Mouse (Mus musculus) kidney, postnatal 0 days (tissue): ENCODE results near the gene Guca2b. TPM values are rescaled to one million over a fixed set of nuclear protein-coding genes. Genes with fewer than 3 reads are reported as not detected.
A peak's percentile ranks its signal among the peaks of the same experiment; 100 is the strongest.

ENCODE experiments used
- ATAC-seq: fragments of 200-750 bp; cut with Nextera tagmentation; replicated peaks from 2 replicates; pipeline ENCODE4 v1.8.0; 2017; ENCODE audit warnings: low read depth, moderate number of reproducible peaks, moderate TSS enrichment, moderate library complexity; ENCODE audit not compliant: low FRiP score
- DNase-seq: peaks from one replicate; pipeline ENCODE4 v3.0.0-alpha.2; 2016; ENCODE audit warnings: low spot score
- H3K27ac ChIP-seq: fragments of 300-500 bp; sonication (generic); 2 replicates; pipeline ENCODE4 v1.5.1; 2014; ENCODE audit warnings: mild to moderate bottlenecking
- H3K27me3 ChIP-seq: fragments of 300-500 bp; sonication (generic); 2 replicates; pipeline ENCODE4 v1.6.1; 2014; ENCODE audit warnings: low read length, mixed read lengths; ENCODE audit not compliant: insufficient read depth
- H3K36me3 ChIP-seq: fragments of 300-500 bp; sonication (generic); 2 replicates; pipeline ENCODE4 v1.6.1; 2014; ENCODE audit warnings: low read length, mixed read lengths; ENCODE audit not compliant: insufficient read depth
- H3K4me1 ChIP-seq: fragments of 300-500 bp; sonication (generic); replicated peaks from 2 replicates; pipeline ENCODE4 v1.6.1; 2014; ENCODE audit warnings: antibody characterized with exemption, low read length, mixed read lengths; ENCODE audit not compliant: insufficient read depth
- H3K4me2 ChIP-seq: fragments of 300-500 bp; sonication (generic); 2 replicates; pipeline ENCODE4 v1.6.1; 2014; ENCODE audit warnings: mild to moderate bottlenecking, low read length, moderate library complexity, mixed read lengths
- H3K4me3 ChIP-seq: fragments of 300-500 bp; sonication (generic); replicated peaks from 2 replicates; pipeline ENCODE4 v1.5.1; 2014; ENCODE audit warnings: low read depth, low read length
- H3K9ac ChIP-seq: fragments of 300-500 bp; sonication (generic); 2 replicates; pipeline ENCODE4 v1.6.1; 2014; ENCODE audit warnings: low read depth, low read length
- H3K9me3 ChIP-seq: fragments of 300-500 bp; sonication (generic); replicated peaks from 2 replicates; pipeline ENCODE4 v1.6.1; 2016; ENCODE audit warnings: low read length, inconsistent platforms, mixed read lengths
- CTCF ChIP-seq: IDR thresholded peaks from 2 replicates; pipeline ENCODE4 v1.5.1; 2016; ENCODE audit warnings: antibody characterized with exemption, low read depth, mild to moderate bottlenecking, moderate library complexity
- WGBS: fragments of 180-500 bp; shearing (Covaris S2); extraction: QIAGEN DNeasy Blood & Tissue Kit; methylation state at CpG from one replicate; pipeline ENCODE4 v1.1.7; 2014; 5-methylcytosine and 5-hydroxymethylcytosine counted together
- polyA plus RNA-seq: library from polyadenylated mRNA; unstranded; fragments of >200 nt; fragmentation: Nextera tagmentation; extraction: Ambion mirVana; gene quantifications from 2 replicates; pipeline ENCODE4 v1.2.1, GENCODE M21; 2015

Gene Guca2b
- polyA plus RNA-seq, 1 experiment from 2014 or later, result 37.1 TPM

DNA sequence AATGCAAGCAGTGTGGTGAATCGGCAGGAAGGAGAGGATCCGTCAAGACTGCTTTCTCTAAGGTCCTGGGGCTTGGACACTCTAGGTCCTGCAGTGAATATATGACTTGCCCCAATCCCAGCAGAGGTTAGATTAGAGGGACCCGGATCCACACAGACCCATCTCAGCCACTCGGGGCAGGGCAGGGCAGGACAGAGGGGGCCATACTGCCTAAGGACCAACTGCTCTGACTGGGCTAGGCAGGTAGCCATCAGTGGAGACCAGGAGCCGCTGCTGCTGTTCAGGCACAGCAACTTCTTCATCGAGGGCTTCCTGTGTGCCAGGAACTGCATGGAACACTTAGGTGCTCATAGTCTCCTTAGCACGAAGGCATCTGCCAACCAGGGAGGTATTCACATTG is 22.0 kb downstream of the Guca2b start:
- Histone ChIP-seq H3K4me3 (no peak overlapping the region), H3K4me2 (no peak overlapping the region), H3K27me3 (no peaks in the 10 kb centered on the region), H3K9me3 (no peaks in the 10 kb centered on the region), H3K27ac (no peak overlapping the region), H3K9ac (no peak overlapping the region), H3K36me3 (no peaks in the 10 kb centered on the region), H3K4me1 (0 out of 2 replicates have a peak, but pooled peaks cover 6% of the 10 kb centered on the region)
- no peak for TF ChIP-seq CTCF
- 78% methylated on average over 7 of the region's 7 CpGs for WGBS
- no peak for ATAC-seq
- no peak for DNase-seq

- no peak for TF ChIP-seq CTCF
- 74% methylated on average over 8 of the region's 8 CpGs for WGBS
- no peak overlapping the region for H3K4me3 ChIP-seq
- no peaks in the 10 kb centered on the region for H3K9me3 ChIP-seq
- DNase-seq, result no peak
- no peak overlapping the region for H3K9ac ChIP-seq
- ATAC-seq, result no peak
- H3K36me3 ChIP-seq, result no peaks in the 10 kb centered on the region
- H3K27ac ChIP-seq, result no peak overlapping the region
- H3K4me1 ChIP-seq, result 0 out of 2 replicates have a peak, but pooled peaks cover 6% of the 10 kb centered on the region
- no peaks in the 10 kb centered on the region for H3K27me3 ChIP-seq
- no peak overlapping the region for H3K4me2 ChIP-seq
Observed at GRCm38 (mm10) chr4:119635686-119636085, 23.1 kb downstream of the Guca2b start.

DNA sequence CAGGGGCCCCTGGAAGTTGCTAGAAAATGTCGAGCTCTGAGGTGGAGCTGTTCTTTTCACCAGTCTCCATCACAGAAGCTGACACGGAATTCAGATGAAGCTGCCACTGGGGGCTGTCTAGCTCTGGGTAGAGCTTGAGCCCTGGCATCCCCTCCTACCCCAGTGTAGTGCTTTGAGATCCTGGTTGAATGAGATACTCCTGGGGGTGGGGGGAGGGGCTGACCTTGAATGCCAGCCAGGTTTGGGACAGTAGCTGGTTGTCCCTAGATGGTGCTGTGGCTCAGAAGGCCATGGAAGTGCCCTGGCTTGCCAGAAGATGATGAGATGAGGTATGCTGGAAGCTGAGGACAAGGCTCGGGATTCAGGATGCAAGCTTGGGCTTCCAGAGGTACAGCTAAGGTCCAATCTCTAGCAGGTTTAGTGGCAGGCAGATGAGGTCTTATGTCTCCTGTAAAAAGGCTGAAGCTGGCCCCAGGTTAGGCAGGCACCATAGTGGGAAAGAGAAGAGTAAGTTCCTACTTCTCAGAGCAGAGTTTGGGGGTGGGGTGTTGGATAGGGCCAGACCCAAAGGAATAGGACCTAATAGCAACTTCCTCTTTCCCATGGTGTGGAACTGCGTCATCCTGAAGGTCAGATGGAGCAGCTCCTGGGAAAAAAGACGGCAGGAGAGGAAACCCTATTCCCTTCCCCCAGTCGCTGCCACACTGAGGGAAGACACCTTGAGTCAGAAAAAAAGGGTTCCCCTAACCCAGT is 23.7 kb downstream of the Guca2b start:
- Histone ChIP-seq H3K9me3 (no peaks in the 10 kb centered on the region), H3K9ac (no peak overlapping the region), H3K27me3 (no peaks in the 10 kb centered on the region), H3K27ac (no peak overlapping the region), H3K36me3 (peaks cover 4% of the 10 kb centered on the region; the same call in 1 of the 2 replicates), H3K4me2 (no peak overlapping the region), H3K4me3 (no peak overlapping the region), H3K4me1 (0 out of 2 replicates have a peak, but pooled peaks cover 6% of the 10 kb centered on the region)
- peak; percentile 11; the same call in 1 of the 2 replicates for TF ChIP-seq CTCF
- WGBS, result 47% methylated on average over 6 of the region's 6 CpGs
- DNase-seq, result no peak
- no peak for ATAC-seq

- WGBS, result 83% methylated on average over 3 of the region's 3 CpGs
- no peak overlapping the region for H3K4me2 ChIP-seq
- ATAC-seq (no peak), DNase-seq (no peak)
- H3K9ac ChIP-seq, result no peak overlapping the region
- 0 out of 2 replicates have a peak, but pooled peaks cover 6% of the 10 kb centered on the region for H3K4me1 ChIP-seq
- no peak overlapping the region for H3K27ac ChIP-seq
- no peak overlapping the region for H3K4me3 ChIP-seq
- H3K36me3 ChIP-seq, result peaks cover 15% of the 10 kb centered on the region; the same call in 1 of the 2 replicates
- no peaks in the 10 kb centered on the region for H3K9me3 ChIP-seq
- TF ChIP-seq CTCF, result no peak
- H3K27me3 ChIP-seq, result no peaks in the 10 kb centered on the region
Observed at GRCm38 (mm10) chr4:119633948-119634347, 24.8 kb downstream of the Guca2b start.

GRCm38 (mm10) chr4:119633342-119633741 is 25.4 kb downstream of the Guca2b start:
- ATAC-seq (no peak), DNase-seq (no peak)
- Histone ChIP-seq H3K27me3 (no peaks in the 10 kb centered on the region), H3K4me2 (no peak overlapping the region), H3K9ac (no peak overlapping the region), H3K36me3 (peaks cover 15% of the 10 kb centered on the region; the same call in 1 of the 2 replicates), H3K4me1 (0 out of 2 replicates have a peak, but pooled peaks cover 6% of the 10 kb centered on the region), H3K27ac (no peak overlapping the region), H3K9me3 (no peaks in the 10 kb centered on the region), H3K4me3 (no peak overlapping the region)
- no peak for TF ChIP-seq CTCF
- 58% methylated on average over 7 of the region's 7 CpGs for WGBS

GRCm38 (mm10) chr4:119632721-119633120 is 26.0 kb downstream of the Guca2b start:
- WGBS, result 68% methylated on average over 7 of the region's 7 CpGs
- no peaks in the 10 kb centered on the region for H3K9me3 ChIP-seq
- H3K27me3 ChIP-seq, result no peaks in the 10 kb centered on the region
- no peak overlapping the region for H3K4me2 ChIP-seq
- no peak overlapping the region for H3K27ac ChIP-seq
- H3K36me3 ChIP-seq, result peaks cover 15% of the 10 kb centered on the region; the same call in 1 of the 2 replicates
- no peak overlapping the region for H3K9ac ChIP-seq
- DNase-seq (no peak), ATAC-seq (no peak)
- H3K4me1 ChIP-seq, result 0 out of 2 replicates have a peak, but pooled peaks cover 6% of the 10 kb centered on the region
- H3K4me3 ChIP-seq, result no peak overlapping the region
- TF ChIP-seq CTCF, result no peak
